23 mouse cellular contexts compared by ENCODE assay signal in genomic region chr9:104742661-104743380, GRCm38 (mm10).
DNase-seq lines count a peak whose midpoint lies in the region; ATAC-seq and TF ChIP-seq lines count a peak whose summit lies in the region.
"Had no signal": no experiment of that assay in that cellular context is flagged by ENCODE, and none has a peak within 500 bp of the region (broad histone marks: within the 10 kb centered on the region; RNA-seq: fewer than 3 reads in every experiment).

No protein-coding gene starts in this region.

- no peaks in the 10 kb centered on the region for H3K27me3 ChIP-seq in forebrain, embryonic 15.5 days
- H3K27me3 ChIP-seq in forebrain, embryonic 11.5 days (ENCODE audit: control insufficient read depth, insufficient read depth, low read length): no peaks in the 10 kb centered on the region
- H3K27me3 ChIP-seq: embryonic facial prominence, embryonic 12.5 days; midbrain, embryonic 13.5 days; neural tube, embryonic 12.5 days had no signal

- no peak overlapping the region for H3K9ac ChIP-seq in forebrain, embryonic 15.5 days (replicated peaks)
- no peak overlapping the region for H3K9ac ChIP-seq in forebrain, embryonic 11.5 days (ENCODE audit: low read length)
- H3K9ac ChIP-seq: embryonic facial prominence, embryonic 12.5 days; liver, embryonic 14.5 days; midbrain, embryonic 13.5 days; neural tube, embryonic 12.5 days had no signal

- no peak for ATAC-seq in forebrain, embryonic 15.5 days (replicated peaks)
- ATAC-seq in forebrain, embryonic 11.5 days (replicated peaks; ENCODE audit: low FRiP score): no peak
- ATAC-seq: activated CD4-positive, CD25-positive, alpha-beta regulatory T cell, adult 4 months; forebrain, embryonic 16.5 days; midbrain, embryonic 13.5 days had no signal

- TF ChIP-seq CTCF in brain, embryonic 14.5 days (IDR thresholded peaks at IDR 0.05; ENCODE audit: borderline replicate concordance, extremely low read depth, insufficient read depth, insufficient read length): no peak

- no peak for TF ChIP-seq POLR2A in brain, embryonic 14.5 days (IDR thresholded peaks at IDR 0.05; ENCODE audit: borderline replicate concordance, extremely low read depth, insufficient read depth, insufficient read length, poor library complexity, severe bottlenecking)

- no peak overlapping the region for H3K4me3 ChIP-seq in forebrain, embryonic 15.5 days
- no peak overlapping the region for H3K4me3 ChIP-seq in forebrain, embryonic 11.5 days (ENCODE audit: low read depth, low read length)
- H3K4me3 ChIP-seq: embryonic facial prominence, embryonic 12.5 days; erythroblast, embryonic 14.5 days; midbrain, embryonic 13.5 days; neural tube, embryonic 12.5 days had no signal

- no peak overlapping the region for H3K4me2 ChIP-seq in forebrain, embryonic 15.5 days (replicated peaks)
- no peak overlapping the region for H3K4me2 ChIP-seq in forebrain, embryonic 11.5 days (ENCODE audit: low read depth, low read length, severe bottlenecking)
- H3K4me2 ChIP-seq: embryonic facial prominence, embryonic 12.5 days; midbrain, embryonic 13.5 days; neural tube, embryonic 12.5 days had no signal

- H3K27ac ChIP-seq in forebrain, embryonic 15.5 days (replicated peaks): 0 out of 2 replicates have a peak overlapping the region, but pooled peaks have one; percentile 23
- H3K27ac ChIP-seq in forebrain, embryonic 11.5 days (ENCODE audit: low read depth, low read length): no peak overlapping the region
- H3K27ac ChIP-seq: embryonic facial prominence, embryonic 12.5 days; liver, embryonic 14.5 days; midbrain, embryonic 13.5 days; neural tube, embryonic 12.5 days; stomach, postnatal 0 days had no signal

- no peaks in the 10 kb centered on the region for H3K9me3 ChIP-seq in forebrain, embryonic 15.5 days
- no peaks in the 10 kb centered on the region for H3K9me3 ChIP-seq in forebrain, embryonic 11.5 days (ENCODE audit: control insufficient read depth, low read length)
- H3K9me3 ChIP-seq: embryonic facial prominence, embryonic 12.5 days; midbrain, embryonic 13.5 days; neural tube, embryonic 12.5 days had no signal

- no peaks in the 10 kb centered on the region for H3K36me3 ChIP-seq in forebrain, embryonic 15.5 days
- H3K36me3 ChIP-seq in forebrain, embryonic 11.5 days (ENCODE audit: control insufficient read depth, insufficient read depth, low read length): no peaks in the 10 kb centered on the region
- H3K36me3 ChIP-seq: embryonic facial prominence, embryonic 12.5 days; G1E; midbrain, embryonic 13.5 days; neural tube, embryonic 12.5 days had no signal

- DNase-seq in forebrain, embryonic 11.5 days (ENCODE audit: low spot score): no peak
- DNase-seq in layer of hippocampus, adult 9-11 months: peak; percentile 28
- DNase-seq in layer of hippocampus, adult 9-10 months (ENCODE audit: low spot score): no peak
- peak; percentile 27 for DNase-seq in brain, embryonic 14.5 days (ENCODE audit: low read depth)
- DNase-seq in left cerebral cortex, postnatal 4 days: peak; percentile 5
- no peak for DNase-seq in lung, adult 18-20 months
- DNase-seq in gastrocnemius, adult 18-20 months (ENCODE audit: low spot score): no peak
- DNase-seq: adrenal gland, postnatal 10 days; cerebellum, adult 11-12 months; gastrocnemius, postnatal 36 days; heart, postnatal 10 days; kidney, adult 11 months; kidney, postnatal 10 days had no signal

- 66% methylated on average over 14 of the region's 14 CpGs for WGBS in forebrain, embryonic 15.5 days
- WGBS in forebrain, embryonic 11.5 days: 82% methylated on average over 14 of the region's 14 CpGs

- intact Hi-C loops in left cerebral cortex, postnatal 4 days (cut with DNase I): no loop called here

- H3K4me1 ChIP-seq in forebrain, embryonic 15.5 days: 0 out of 2 replicates have a peak, but pooled peaks cover 3% of the 10 kb centered on the region
- no peaks in the 10 kb centered on the region for H3K4me1 ChIP-seq in forebrain, embryonic 11.5 days (replicated peaks; ENCODE audit: control insufficient read depth, insufficient read depth, low read length)
- H3K4me1 ChIP-seq: embryonic facial prominence, embryonic 12.5 days; midbrain, embryonic 13.5 days; neural tube, embryonic 12.5 days had no signal

Comparison
In these comparisons a context has a peak if more than half of its experiments do, and no peak if none do; other contexts are left out.
1. DNase-seq: peak in layer of hippocampus, adult 9-11 months (single experiment), brain, embryonic 14.5 days (single experiment) and left cerebral cortex, postnatal 4 days (single experiment); none in forebrain, embryonic 11.5 days (single experiment), layer of hippocampus, adult 9-10 months (single experiment), lung, adult 18-20 months (0 of 2) and gastrocnemius, adult 18-20 months (single experiment).